Mouse (Mus musculus) ES-CJ7 (cell line): ENCODE results near the gene Sfr1.

Source experiments
- DNase-seq: peaks from one replicate; pipeline ENCODE4 v3.0.0; 2011; ENCODE audit warnings: low read depth, low spot score

The Sfr1 gene

GRCm38 (mm10) chr19:47752456-47752855 is 21.0 kb downstream of the Sfr1 start:
- DNase-seq, result no peak

- no peak for DNase-seq
Measured at GRCm38 (mm10) chr19:47753921-47754320, 22.4 kb downstream of the Sfr1 start.

GRCm38 (mm10) chr19:47754931-47755330 is 23.4 kb downstream of the Sfr1 start:
- DNase-seq, result no peak

- peak; percentile 77 for DNase-seq
Measured at GRCm38 (mm10) chr19:47755625-47756024, 24.1 kb downstream of the Sfr1 start.

GRCm38 (mm10) chr19:47777847-47778246 is 46.4 kb downstream of the Sfr1 start:
- DNase-seq, result no peak

GRCm38 (mm10) chr19:47780145-47780544 is 48.7 kb downstream of the Sfr1 start:
- DNase-seq, result no peak

GRCm38 (mm10) chr19:47780972-47781371 is 49.5 kb downstream of the Sfr1 start:
- DNase-seq, result peak; percentile 51

- no peak for DNase-seq
Measured at GRCm38 (mm10) chr19:47783898-47784297, 52.4 kb downstream of the Sfr1 start.
